Mouse (Mus musculus) kidney, adult 2 months (tissue): ENCODE results near the gene Eprs.
"Not testable (repeated sequence)": the region's sequence is repeated elsewhere in the genome, so short reads cannot be mapped to it uniquely, and the experiment has no call there.

ENCODE experiments used
- CTCF ChIP-seq: fragments of 200-500 bp; conservative IDR thresholded peaks from 2 replicates; pipeline ENCODE4 v1.5.1; 2011; ENCODE audit warnings: low read depth, mild to moderate bottlenecking, control low read depth, low read length, moderate library complexity, mixed read lengths; ENCODE audit not compliant: insufficient read depth, insufficient read length
- POLR2A ChIP-seq: fragments of 200-500 bp; IDR thresholded peaks from one replicate; pipeline ENCODE4 v1.6.1; 2011; ENCODE audit warnings: low read depth, low read length, control low read depth

- TF ChIP-seq CTCF, POLR2A: not testable (repeated sequence)
Measured at GRCm38 (mm10) chr1:185327754-185328345, 35.0 kb upstream of the Eprs start.
